Mouse (Mus musculus) granulocyte monocyte progenitor cell, adult 5-6 weeks (primary cell): Measurements from ENCODE around the gene Gm10521. TPM values are rescaled to one million over a fixed set of nuclear protein-coding genes. Genes with fewer than 3 reads are reported as not detected.

ENCODE experiments used
- ATAC-seq: replicated peaks from 2 replicates; pipeline ENCODE4 v1.8.0; 2016; ENCODE audit warnings: mild to moderate bottlenecking, moderate TSS enrichment, inconsistent platforms; ENCODE audit not compliant: poor library complexity, severe bottlenecking
- total RNA-seq, 2 experiments: library from RNA; stranded (forward) in 1 of 2; stranded (reverse) in 1 of 2; fragments of 200-712, 200-1000 nt in 1 of 2; fragments of >200 nt in 1 of 2; fragmentation: Nextera tagmentation in 1 of 2; gene quantifications; 2 replicates each; pipeline ENCODE4 v1.2.3; 2014 to 2017

Gm10521 gene
- total RNA-seq, 2 experiments from 2014 or later, result 1.3 to 1.6 TPM

DNA sequence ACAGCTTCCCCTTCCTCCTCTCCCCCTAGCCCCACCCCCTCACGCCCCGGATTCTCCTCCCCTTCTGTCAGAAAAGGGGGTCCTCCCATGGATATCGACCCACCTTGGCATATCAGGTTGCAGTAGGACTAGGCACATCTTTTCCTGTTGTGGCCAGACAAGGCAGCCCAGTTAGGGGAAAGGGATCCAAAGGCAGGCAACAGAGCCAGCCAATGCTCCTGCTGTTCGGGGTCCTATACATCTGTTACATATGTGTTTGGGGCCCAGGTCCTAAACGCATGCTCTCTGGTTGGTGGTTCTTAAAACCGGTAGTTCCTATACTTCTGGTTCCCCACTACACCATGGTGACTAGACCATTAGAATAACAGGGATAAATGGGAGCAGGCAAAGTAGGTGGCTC, 45.2 kb downstream of the Gm10521 start:
- no peak for ATAC-seq

DNA sequence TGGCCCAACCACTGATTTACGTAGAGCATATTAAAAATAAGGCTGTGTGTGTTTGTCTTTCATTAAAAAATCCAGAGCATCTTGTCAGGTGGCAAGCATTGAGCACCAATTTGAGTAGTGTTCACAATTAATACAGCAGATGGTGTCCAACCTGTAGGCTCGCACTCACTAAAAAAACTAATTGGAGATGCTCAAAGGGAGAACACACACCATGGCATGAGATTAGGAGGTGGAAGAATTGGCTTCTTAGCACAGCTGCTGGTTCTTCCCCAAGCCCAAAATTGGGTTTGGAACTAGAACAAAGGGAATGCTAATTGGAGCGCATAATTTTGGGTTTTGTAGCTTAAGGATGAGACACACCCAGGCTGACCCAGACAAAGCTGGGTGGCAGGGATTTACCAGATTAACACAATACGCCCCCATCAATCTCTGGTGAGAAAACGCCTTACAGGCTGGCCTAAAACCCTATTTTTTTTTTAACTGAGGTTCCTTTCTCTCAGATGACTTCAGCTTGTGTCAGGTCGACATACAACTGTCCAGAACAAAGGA, 51.1 kb downstream of the Gm10521 start:
- no peak for ATAC-seq

Other genes with a start within 250 kb of the Gm10521 start
- 0.64 TPM in 1 of 2 replicates, not detected in the other for gene Slamf7, start 242.6 kb upstream of the Gm10521 start, total RNA-seq (2014; fragmentation: Nextera tagmentation)
- 0.69 TPM in 1 of 2 replicates, not detected in the other for gene Slamf7, start 242.6 kb upstream of the Gm10521 start, total RNA-seq (2017)
- gene Cd48, start 213.7 kb upstream of the Gm10521 start, total RNA-seq (2014; fragmentation: Nextera tagmentation), result 167 and 179 TPM in 2 replicates
- gene Cd48, start 213.7 kb upstream of the Gm10521 start, total RNA-seq (2017), result 138 and 170 TPM in 2 replicates
- not detected in 2 replicates for gene Slamf1, start 128.5 kb upstream of the Gm10521 start, total RNA-seq (2014; fragmentation: Nextera tagmentation)
- 0.04 TPM in 1 of 2 replicates, not detected in the other for gene Slamf1, start 128.5 kb upstream of the Gm10521 start, total RNA-seq (2017)
- gene Cd84, start 56.0 kb upstream of the Gm10521 start, total RNA-seq (2014; fragmentation: Nextera tagmentation), result 27.8 and 46.4 TPM in 2 replicates
- 65.1 and 76.7 TPM in 2 replicates for gene Cd84, start 56.0 kb upstream of the Gm10521 start, total RNA-seq (2017)
- gene Slamf6, start 21.9 kb downstream of the Gm10521 start, total RNA-seq (2014; fragmentation: Nextera tagmentation), result 1.9 and 4.8 TPM in 2 replicates
- gene Slamf6, start 21.9 kb downstream of the Gm10521 start, total RNA-seq (2017), result 1.4 and 4.7 TPM in 2 replicates
- gene Vangl2, start 132.8 kb downstream of the Gm10521 start, total RNA-seq (2014; fragmentation: Nextera tagmentation), result 3.0 and 6.3 TPM in 2 replicates
- gene Vangl2, start 132.8 kb downstream of the Gm10521 start, total RNA-seq (2017), result 1.5 and 2.5 TPM in 2 replicates
- not detected in 2 replicates for gene Nhlh1, start 161.9 kb downstream of the Gm10521 start, total RNA-seq (2014; fragmentation: Nextera tagmentation)
- gene Nhlh1, start 161.9 kb downstream of the Gm10521 start, total RNA-seq (2017), result not detected in 2 replicates
- 183 and 188 TPM in 2 replicates for gene Copa, start 186.9 kb downstream of the Gm10521 start, total RNA-seq (2014; fragmentation: Nextera tagmentation)
- 175 and 184 TPM in 2 replicates for gene Copa, start 186.9 kb downstream of the Gm10521 start, total RNA-seq (2017)
- 63.1 and 77.4 TPM in 2 replicates for gene Ncstn, start 187.1 kb downstream of the Gm10521 start, total RNA-seq (2014; fragmentation: Nextera tagmentation)
- gene Ncstn, start 187.1 kb downstream of the Gm10521 start, total RNA-seq (2017), result 29.3 and 38.9 TPM in 2 replicates
- gene Pex19, start 231.1 kb downstream of the Gm10521 start, total RNA-seq (2014; fragmentation: Nextera tagmentation), result 28.3 and 40.3 TPM in 2 replicates
- gene Pex19, start 231.1 kb downstream of the Gm10521 start, total RNA-seq (2017), result 35.8 and 47.3 TPM in 2 replicates